Mouse (Mus musculus): ENCODE results near the gene Tppp. TPM values are rescaled to one million over a fixed set of nuclear protein-coding genes. Genes with fewer than 3 reads are reported as not detected.

Gene Tppp
- polyA plus RNA-seq, 1 experiment from 2014 or later = 0.39 TPM

GRCm38 (mm10) chr13:74029013-74029412 is 19.8 kb downstream of the Tppp start:
- ATAC-seq = no peak
- no peaks in the 10 kb centered on the region for H3K9me3 ChIP-seq (replicated peaks)
- no peaks in the 10 kb centered on the region for H3K27me3 ChIP-seq (replicated peaks)
- no peak overlapping the region for H3K4me3 ChIP-seq
- no peak overlapping the region for H3K9ac ChIP-seq
- 52% methylated on average over 2 of the region's 2 CpGs for WGBS (ENCODE audit: insufficient replicate concordance)
- H3K27ac ChIP-seq = no peak overlapping the region
- H3K4me1 ChIP-seq = no peaks in the 10 kb centered on the region
- no peaks in the 10 kb centered on the region for H3K36me3 ChIP-seq
- H3K4me2 ChIP-seq = no peak overlapping the region

DNA sequence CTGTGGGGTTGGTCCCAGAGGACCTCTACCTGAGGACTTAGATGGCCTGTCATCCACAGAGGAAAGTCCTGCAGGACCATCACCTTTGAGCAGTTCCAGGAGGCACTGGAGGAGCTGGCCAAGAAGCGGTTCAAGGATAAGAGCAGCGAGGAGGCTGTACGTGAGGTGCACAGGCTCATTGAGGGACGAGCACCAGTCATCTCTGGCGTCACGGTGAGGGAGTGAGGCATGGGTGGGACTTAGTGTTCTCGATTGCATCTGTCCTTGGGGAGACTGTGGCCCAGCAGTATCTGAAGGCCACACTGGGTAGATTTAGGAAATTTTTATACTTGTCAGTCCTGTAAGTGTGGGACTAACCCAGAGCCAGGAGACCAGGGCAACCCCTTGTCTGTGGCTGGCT is 21.5 kb downstream of the Tppp start:
- Histone ChIP-seq H3K36me3 (no peaks in the 10 kb centered on the region; the same call in 1 of the 2 replicates), H3K27ac (no peak overlapping the region), H3K4me2 (no peak overlapping the region), H3K27me3 (replicated peaks) (no peaks in the 10 kb centered on the region), H3K4me3 (no peak overlapping the region), H3K9ac (no peak overlapping the region), H3K9me3 (replicated peaks) (no peaks in the 10 kb centered on the region), H3K4me1 (no peaks in the 10 kb centered on the region)
- 82% methylated on average over 7 of the region's 7 CpGs for WGBS (ENCODE audit: insufficient replicate concordance)
- no peak for ATAC-seq

DNA sequence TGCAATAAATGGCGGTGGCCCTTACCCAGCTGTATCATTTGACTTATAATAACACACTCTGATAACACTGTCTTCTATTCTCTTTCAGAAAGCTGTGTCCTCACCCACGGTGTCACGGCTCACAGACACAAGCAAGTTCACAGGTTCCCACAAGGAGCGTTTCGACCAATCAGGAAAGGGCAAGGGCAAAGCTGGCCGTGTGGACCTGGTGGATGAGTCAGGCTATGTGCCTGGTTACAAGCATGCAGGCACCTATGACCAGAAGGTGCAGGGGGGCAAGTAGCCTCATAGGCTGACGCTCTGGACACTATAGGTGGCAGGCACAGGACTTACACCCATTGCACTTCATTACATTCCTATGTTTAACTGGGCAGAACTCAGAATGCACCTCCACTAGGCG is 21.9 kb downstream of the Tppp start:
- H3K36me3 ChIP-seq = peaks cover under 1% of the 10 kb centered on the region; the same call in 1 of the 2 replicates
- no peak overlapping the region for H3K9ac ChIP-seq
- WGBS (ENCODE audit: insufficient replicate concordance) = 77% methylated on average over 8 of the region's 8 CpGs
- no peak overlapping the region for H3K4me3 ChIP-seq
- H3K9me3 ChIP-seq (replicated peaks) = no peaks in the 10 kb centered on the region
- no peaks in the 10 kb centered on the region for H3K27me3 ChIP-seq (replicated peaks)
- no peak overlapping the region for H3K27ac ChIP-seq
- ATAC-seq = no peak
- no peaks in the 10 kb centered on the region for H3K4me1 ChIP-seq
- H3K4me2 ChIP-seq = no peak overlapping the region

- Histone ChIP-seq H3K27me3 (replicated peaks) (no peaks in the 10 kb centered on the region), H3K4me1 (no peaks in the 10 kb centered on the region), H3K9me3 (replicated peaks) (no peaks in the 10 kb centered on the region), H3K4me2 (no peak overlapping the region), H3K27ac (no peak overlapping the region), H3K4me3 (no peak overlapping the region), H3K36me3 (peaks cover 27% of the 10 kb centered on the region), H3K9ac (no peak overlapping the region)
- WGBS (ENCODE audit: insufficient replicate concordance) = 74% methylated on average over 2 of the region's 2 CpGs
- ATAC-seq = no peak
These were observed 25.5 kb downstream of the Tppp start for GRCm38 (mm10) chr13:74034756-74035155.

- no peak overlapping the region for H3K9ac ChIP-seq
- peaks cover 37% of the 10 kb centered on the region for H3K36me3 ChIP-seq
- H3K4me2 ChIP-seq = no peak overlapping the region
- no peak for ATAC-seq
- no peaks in the 10 kb centered on the region for H3K9me3 ChIP-seq (replicated peaks)
- no peak overlapping the region for H3K27ac ChIP-seq
- WGBS (ENCODE audit: insufficient replicate concordance) = 83% methylated on average over 2 of the region's 2 CpGs
- H3K27me3 ChIP-seq (replicated peaks) = no peaks in the 10 kb centered on the region
- H3K4me3 ChIP-seq = no peak overlapping the region
- no peaks in the 10 kb centered on the region for H3K4me1 ChIP-seq
These were observed 26.6 kb downstream of the Tppp start for GRCm38 (mm10) chr13:74035776-74036175.

- Histone ChIP-seq H3K4me1 (no peaks in the 10 kb centered on the region), H3K27ac (no peak overlapping the region), H3K4me3 (no peak overlapping the region), H3K9ac (no peak overlapping the region), H3K4me2 (no peak overlapping the region), H3K9me3 (replicated peaks) (no peaks in the 10 kb centered on the region), H3K36me3 (peaks cover 71% of the 10 kb centered on the region), H3K27me3 (replicated peaks) (no peaks in the 10 kb centered on the region)
- WGBS (ENCODE audit: insufficient replicate concordance) = 64% methylated on average over 3 of the region's 3 CpGs
- no peak for ATAC-seq
These were observed 30.7 kb downstream of the Tppp start for GRCm38 (mm10) chr13:74039926-74040325.

DNA sequence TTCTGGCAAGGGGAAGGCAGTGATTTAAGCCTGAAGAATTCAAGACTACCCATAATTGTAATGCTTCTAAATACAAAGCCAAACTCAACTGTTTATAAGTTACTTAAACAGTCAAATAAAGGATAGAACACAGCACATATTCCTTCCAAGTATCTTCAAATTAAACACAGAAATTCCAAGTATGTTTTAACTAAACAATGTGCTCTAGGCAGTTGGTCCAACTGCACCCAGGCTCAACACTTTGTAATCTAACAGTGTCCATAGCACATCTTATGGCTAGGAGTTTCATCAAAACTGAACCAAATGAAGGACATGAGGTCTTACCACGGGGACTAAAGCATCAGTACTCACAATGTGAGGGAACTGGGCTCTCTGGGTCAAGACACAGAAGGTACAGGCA is 47.0 kb downstream of the Tppp start:
- WGBS (ENCODE audit: insufficient replicate concordance) = 81% methylated on average over 1 of the region's 1 CpGs
- no peak overlapping the region for H3K4me3 ChIP-seq
- no peak overlapping the region for H3K27ac ChIP-seq

GRCm38 (mm10) chr13:74058081-74058480 is 48.9 kb downstream of the Tppp start:
- H3K4me3 ChIP-seq = no peak overlapping the region
- H3K9ac ChIP-seq = no peak overlapping the region
- H3K9me3 ChIP-seq (replicated peaks) = no peaks in the 10 kb centered on the region
- ATAC-seq = no peak
- peaks cover 35% of the 10 kb centered on the region for H3K36me3 ChIP-seq
- H3K27ac ChIP-seq = no peak overlapping the region
- H3K27me3 ChIP-seq (replicated peaks) = no peaks in the 10 kb centered on the region
- H3K4me2 ChIP-seq = no peak overlapping the region
- peaks cover 12% of the 10 kb centered on the region for H3K4me1 ChIP-seq
- WGBS (ENCODE audit: insufficient replicate concordance) = 81% methylated on average over 9 of the region's 9 CpGs

More for the DNA sequence above, 47.0 kb downstream of the Tppp start:
- Histone ChIP-seq H3K36me3 (peaks cover 50% of the 10 kb centered on the region), H3K9ac (no peak overlapping the region), H3K9me3 (replicated peaks) (no peaks in the 10 kb centered on the region), H3K27me3 (replicated peaks) (no peaks in the 10 kb centered on the region), H3K4me2 (no peak overlapping the region), H3K4me1 (peaks cover 9% of the 10 kb centered on the region)
- no peak for ATAC-seq

DNA sequence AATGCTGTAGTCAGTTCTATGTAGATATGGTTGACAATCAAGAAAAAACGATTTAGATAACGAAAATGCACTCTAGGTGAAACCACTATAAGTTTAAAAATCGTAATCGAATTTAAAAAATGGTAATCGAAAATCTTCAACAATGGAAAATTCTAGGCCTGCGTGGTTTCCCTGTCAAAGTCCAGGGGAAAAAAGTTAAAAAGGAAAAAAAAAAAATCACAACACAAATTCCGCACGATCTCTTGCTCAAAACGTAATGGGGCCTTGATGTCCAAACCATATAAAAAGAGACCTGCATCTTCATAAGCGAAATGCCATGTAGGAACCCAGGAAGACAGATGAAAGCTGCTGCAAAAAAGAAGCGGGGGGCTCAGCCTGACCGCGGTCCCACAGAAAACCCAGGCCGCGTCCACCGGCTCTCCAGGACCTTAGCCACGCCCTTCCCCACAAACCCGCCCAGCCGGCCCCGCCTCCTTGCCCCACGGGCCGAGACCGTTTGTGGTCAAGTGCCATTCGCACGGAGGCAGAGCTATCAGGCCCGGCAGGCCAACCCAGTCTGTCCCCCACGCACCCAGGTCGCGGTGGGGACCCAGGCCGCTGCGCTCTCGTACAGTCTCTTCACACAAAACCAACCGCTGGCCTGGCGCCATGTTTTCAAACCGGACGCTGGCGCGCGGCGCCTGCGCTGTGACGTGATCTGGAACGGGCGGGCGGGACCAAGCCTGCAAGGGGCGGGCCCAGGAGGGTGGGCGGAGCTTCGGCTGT is 52.6 kb downstream of the Tppp start, which contains the start of gene Cep72:
Gene Cep72, minus strand, starts transcription at position 687 of the 765 bp plus-strand sequence.
- Histone ChIP-seq H3K9me3 (replicated peaks) (no peaks in the 10 kb centered on the region), H3K36me3 (peaks cover 15% of the 10 kb centered on the region), H3K4me3 (peak within 1 kb of the TSS; percentile 89), H3K9ac (peak within 1 kb of the TSS; percentile 85), H3K4me2 (peak within 1 kb of the TSS; percentile 68), H3K27me3 (replicated peaks) (no peaks in the 10 kb centered on the region), H3K27ac (peak within 1 kb of the TSS; percentile 87), H3K4me1 (peaks cover 33% of the 10 kb centered on the region)
- 3% methylated on average over 48 of the region's 48 CpGs for WGBS (ENCODE audit: insufficient replicate concordance)
- peak; percentile 86 for ATAC-seq

DNA sequence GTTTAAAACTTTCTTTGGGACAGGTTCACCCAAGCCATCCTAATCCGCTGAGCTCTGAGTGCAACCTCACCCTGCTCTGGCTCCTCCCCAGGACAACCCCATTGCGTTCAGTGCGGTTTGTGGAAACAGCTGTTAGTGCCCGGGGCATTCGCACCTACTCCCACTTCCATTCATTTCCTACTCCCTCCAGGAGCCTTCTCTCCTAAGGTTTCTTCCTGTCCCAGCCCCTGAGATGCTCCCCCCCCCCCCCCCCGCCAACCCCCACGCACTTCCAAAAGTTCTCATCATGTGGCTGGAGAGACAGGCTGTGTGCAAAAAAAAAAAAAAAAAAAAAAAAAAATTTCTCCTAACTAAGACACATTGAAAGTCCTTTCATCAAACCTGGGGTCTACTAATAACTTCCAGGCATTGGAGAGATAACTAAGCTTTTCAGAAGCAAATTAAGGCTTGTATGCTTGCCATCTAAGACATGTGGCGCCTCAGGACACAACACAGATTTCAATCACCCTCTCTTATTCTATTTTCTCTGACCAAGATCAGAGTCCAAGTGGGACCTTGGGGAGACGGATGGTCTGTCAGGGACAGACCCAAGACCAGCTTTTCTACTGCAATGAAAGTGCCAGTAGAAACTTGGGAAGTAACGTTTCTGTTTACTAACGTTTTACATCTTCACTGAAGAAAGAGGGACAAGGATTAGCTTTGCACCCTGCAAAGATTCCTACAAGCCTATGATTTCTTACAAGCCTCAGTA is 53.3 kb downstream of the Tppp start:
- H3K9me3 ChIP-seq (replicated peaks) = no peaks in the 10 kb centered on the region
- H3K9ac ChIP-seq = peak overlapping the region; percentile 85
- peaks cover 33% of the 10 kb centered on the region for H3K4me1 ChIP-seq
- peak overlapping the region; percentile 89 for H3K4me3 ChIP-seq
- H3K27me3 ChIP-seq (replicated peaks) = no peaks in the 10 kb centered on the region
- peak overlapping the region; percentile 68 for H3K4me2 ChIP-seq
- peaks cover 7% of the 10 kb centered on the region for H3K36me3 ChIP-seq
- peak overlapping the region; percentile 87; the same call in 1 of the 2 replicates for H3K27ac ChIP-seq
- ATAC-seq = peak; percentile 97
- WGBS (ENCODE audit: insufficient replicate concordance) = 31% methylated on average over 9 of the region's 11 CpGs

GRCm38 (mm10) chr13:74063340-74064050 is 54.3 kb downstream of the Tppp start:
- 79% methylated on average over 1 of the region's 1 CpGs for WGBS (ENCODE audit: insufficient replicate concordance)
- ATAC-seq = no peak
- no peaks in the 10 kb centered on the region for H3K9me3 ChIP-seq (replicated peaks)
- H3K36me3 ChIP-seq = no peaks in the 10 kb centered on the region
- no peak overlapping the region for H3K4me3 ChIP-seq
- no peak overlapping the region for H3K9ac ChIP-seq
- H3K27me3 ChIP-seq (replicated peaks) = no peaks in the 10 kb centered on the region
- H3K4me1 ChIP-seq = peaks cover 33% of the 10 kb centered on the region
- no peak overlapping the region for H3K27ac ChIP-seq
- H3K4me2 ChIP-seq = no peak overlapping the region

DNA sequence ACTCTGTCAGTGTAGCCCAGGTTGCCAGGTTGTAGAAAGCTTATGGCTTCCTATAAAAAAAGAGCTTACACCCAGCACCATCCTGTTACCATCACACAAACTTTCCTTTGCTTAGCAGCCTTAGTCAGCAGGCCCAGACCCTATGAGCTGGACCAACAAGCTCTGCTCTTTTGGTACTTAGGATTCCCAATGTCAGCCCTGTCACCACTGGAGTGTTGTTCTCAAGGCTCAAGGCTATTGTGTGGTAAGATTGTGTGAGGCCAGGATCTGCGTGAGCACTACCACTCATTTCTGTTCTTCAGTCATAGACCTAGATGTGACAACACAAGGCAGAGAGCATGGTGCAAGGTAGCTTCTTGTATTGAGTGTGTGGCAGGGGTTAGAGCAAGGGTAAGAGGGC is 57.4 kb downstream of the Tppp start:
- Histone ChIP-seq H3K9ac (no peak overlapping the region), H3K4me1 (peaks cover 40% of the 10 kb centered on the region), H3K9me3 (replicated peaks) (no peaks in the 10 kb centered on the region), H3K4me2 (peak overlapping the region; percentile 8; the same call in 1 of the 2 replicates), H3K27ac (peak overlapping the region; percentile 39; the same call in 1 of the 2 replicates), H3K4me3 (no peak overlapping the region), H3K27me3 (replicated peaks) (no peaks in the 10 kb centered on the region), H3K36me3 (no peaks in the 10 kb centered on the region)
- 75% methylated on average over 1 of the region's 1 CpGs for WGBS (ENCODE audit: insufficient replicate concordance)
- ATAC-seq = no peak
